Mouse (Mus musculus) MN1 (cell line): ENCODE results near the gene Trpm5.

Source experiments
- DNase-seq: peaks from one replicate; pipeline ENCODE4 v3.0.0-alpha.2; 2016; ENCODE audit warnings: low spot score

Gene Trpm5

GRCm38 (mm10) chr7:143105258-143105897, 10.9 kb upstream of the Trpm5 start:
- DNase-seq = no peak

DNA sequence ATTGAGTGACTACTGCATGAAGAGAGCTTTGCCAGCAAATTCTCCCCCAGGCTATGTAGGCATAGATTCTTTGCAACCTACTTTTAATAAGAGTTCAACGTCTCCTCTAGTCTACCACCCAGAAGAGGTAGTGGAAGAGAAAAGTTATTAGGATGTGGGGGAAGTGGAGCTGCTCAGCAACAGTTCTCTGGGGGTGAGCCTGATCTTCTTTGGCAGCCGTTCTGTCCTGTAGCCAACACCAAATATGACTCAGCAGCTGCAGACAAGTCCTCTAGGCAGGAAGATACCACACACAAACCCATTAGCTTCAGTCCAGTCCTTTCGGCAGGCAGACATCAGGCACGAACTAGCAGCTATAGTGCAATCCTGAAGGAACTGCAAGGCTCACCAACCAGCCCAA, 6.3 kb upstream of the Trpm5 start:
- DNase-seq = no peak

DNA sequence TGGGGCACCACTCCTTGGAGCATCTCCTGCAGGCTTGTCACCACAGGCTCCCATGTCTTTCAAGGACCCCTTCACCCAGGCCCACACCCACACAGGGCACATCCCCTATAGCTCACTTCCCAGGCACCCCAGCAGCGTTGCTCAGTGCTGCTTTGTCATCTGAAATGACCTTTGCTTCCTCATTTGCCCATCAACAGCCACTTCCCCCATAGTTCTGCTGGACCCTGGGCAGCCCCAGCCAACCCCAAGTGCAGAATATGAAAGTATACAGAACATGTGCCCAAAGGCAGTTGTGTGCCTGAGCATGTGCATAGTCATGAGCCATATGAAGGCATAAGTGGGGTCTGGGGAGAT, 1.1 kb upstream of the Trpm5 start:
- no peak for DNase-seq

DNA sequence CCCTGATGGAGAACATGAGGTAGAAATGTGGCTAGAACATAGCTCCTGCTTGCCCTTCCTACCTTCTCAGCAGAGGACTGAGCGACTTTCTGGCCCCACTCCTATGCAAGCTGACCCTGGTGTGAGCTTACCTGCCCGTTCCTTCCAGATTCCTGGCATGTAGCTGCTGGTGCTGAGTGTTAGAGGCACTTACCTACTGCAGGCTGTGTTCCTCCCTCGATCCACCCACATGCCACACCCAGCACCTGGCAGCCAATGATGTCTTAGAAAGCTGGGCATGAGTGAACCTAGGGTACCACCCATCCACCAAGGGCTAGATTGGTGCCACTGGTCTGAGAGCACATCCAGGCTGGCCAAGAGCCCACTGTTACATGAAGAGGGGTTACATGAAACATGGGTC, 595 bp downstream of the Trpm5 start:
- no peak for DNase-seq

DNA sequence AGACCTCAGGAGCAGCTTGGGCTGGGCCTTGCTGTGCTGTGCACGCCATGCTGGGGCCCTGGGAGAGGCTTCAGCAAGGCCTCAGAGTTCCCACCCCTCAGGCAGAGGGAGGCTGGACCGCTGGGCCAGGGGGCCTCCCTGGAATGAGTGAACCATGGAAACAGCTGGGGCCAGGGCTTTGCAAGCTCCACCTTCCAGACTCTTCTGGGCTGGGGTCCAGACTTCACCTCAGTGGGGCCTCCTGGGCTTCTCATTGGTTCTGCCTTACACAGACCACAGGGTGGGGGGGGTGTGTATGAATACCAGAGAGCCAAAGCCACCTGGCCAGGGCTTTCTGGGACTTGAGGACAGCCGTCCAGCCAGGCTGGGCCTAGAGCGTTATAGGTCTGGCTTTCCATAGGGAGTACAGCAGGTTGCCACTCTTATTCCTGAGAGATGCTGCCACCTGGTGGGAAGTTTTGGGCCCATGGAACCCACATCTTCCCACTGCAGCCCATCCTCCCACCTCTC, 7.3 kb downstream of the Trpm5 start:
- peak; percentile 82 for DNase-seq

- DNase-seq = peak; percentile 74
Measured at GRCm38 (mm10) chr7:143086366-143086765, 8.1 kb downstream of the Trpm5 start.

- no peak for DNase-seq
Measured at GRCm38 (mm10) chr7:143083708-143084107, 10.7 kb downstream of the Trpm5 start.

- peak; percentile 23 for DNase-seq
Measured at GRCm38 (mm10) chr7:143082024-143082423, 12.4 kb downstream of the Trpm5 start.

DNA sequence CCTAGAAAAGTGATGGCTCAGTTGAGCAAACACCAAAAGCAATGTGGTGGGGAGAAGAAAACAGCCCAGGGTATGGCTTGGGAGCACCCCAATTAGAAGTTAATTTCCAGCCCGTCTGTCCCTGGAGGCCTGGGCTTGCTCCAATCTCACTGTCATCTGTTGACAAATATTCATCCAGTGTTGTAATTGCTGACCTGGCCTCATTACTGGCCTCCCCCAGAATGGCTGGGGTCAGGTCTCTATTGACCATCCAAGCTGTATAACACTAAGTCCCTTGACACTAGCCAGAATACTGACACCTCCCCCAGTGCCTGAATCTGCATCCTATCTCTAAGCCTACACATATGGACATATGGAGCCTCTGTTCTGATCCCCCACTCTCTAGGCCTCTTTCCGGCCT, 17.1 kb downstream of the Trpm5 start:
- DNase-seq = no peak

DNA sequence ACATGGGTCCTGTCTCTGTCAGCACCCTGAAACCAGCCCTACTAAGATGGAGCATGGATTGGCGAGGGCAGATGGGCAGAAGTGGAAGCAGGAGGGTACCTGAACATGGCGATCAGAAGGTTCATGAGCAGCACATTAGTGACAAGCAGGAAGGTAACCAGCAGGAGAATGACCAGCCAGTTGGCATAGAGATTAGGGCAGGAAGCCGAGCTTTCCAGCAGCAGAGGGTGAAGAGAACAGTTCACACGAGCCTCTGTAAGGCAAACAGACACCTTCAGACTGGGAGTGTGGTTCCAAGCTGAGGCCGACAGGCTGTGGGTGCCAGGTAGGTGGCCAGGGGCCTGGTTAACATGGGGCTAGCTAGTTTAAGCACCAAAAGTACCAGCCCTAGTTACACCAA, 19.0 kb downstream of the Trpm5 start:
- DNase-seq = no peak

DNA sequence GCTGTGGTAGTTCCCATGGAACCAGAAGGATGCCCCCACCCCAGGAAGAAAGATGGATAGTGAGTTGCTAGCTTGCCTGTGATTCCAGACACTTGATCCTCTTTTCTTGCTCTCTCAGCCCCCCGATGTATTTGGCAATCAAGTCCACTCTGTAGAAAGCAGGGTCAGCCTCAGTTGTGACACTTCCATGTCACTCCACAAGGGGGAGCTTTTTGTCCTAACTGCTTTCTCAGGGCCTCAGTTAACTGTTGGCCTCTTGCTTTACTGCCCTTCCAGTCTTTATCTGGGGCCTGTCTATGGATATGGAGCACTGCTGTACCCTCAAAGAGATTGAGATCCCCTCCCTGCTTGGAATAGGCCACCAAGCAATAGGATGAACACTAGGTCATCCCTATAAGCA, 21.4 kb downstream of the Trpm5 start:
- DNase-seq = no peak

DNA sequence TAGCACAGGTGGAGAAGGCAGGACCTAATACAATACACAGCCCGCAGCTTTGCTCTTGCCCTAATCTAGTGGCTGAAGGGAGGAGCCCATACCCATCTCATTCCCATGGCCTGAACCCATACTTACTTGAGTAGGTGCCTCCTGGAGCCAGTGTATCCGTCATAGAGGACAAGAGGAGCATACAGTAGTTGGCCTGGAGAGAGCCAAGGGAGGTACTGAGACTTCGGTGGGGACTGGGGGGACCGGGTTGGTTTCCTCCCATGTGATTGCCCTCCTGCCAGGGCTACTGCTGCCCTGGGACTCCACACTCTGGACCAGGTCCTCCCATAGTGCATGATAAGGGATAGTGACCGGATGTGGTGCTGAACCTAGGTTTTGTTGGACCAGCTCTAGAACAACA, 21.8 kb downstream of the Trpm5 start:
- no peak for DNase-seq

DNA sequence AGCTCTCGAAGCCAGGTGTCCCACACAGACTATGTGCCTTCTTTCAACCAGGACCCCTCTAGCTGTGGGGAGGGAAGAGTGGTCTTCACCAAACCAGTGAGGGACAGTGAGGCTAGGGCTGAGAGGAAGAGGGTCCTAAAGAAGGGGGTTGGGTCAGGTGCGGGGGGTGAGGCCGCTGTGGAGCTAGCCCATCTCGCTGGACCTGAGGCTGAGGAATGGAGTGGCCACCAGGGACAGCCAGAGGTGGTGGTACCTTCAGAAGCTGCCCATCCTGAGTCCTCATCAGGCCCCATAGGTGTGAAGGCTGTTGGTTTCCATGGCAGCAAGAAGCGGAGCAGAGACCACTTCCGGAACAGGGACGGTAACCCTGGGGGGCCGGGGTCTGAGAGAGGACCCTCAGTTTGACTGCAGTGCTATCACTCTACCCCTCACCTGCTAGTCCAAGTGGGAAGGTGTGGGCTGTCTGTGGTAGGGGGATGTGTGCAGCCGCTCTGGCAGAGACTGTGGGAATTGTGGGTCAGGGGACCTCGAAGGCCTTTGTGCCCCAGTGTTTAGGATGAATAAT, 23.9 kb downstream of the Trpm5 start:
- no peak for DNase-seq

- DNase-seq = peak; percentile 26
Measured at GRCm38 (mm10) chr7:143069751-143070400, 24.6 kb downstream of the Trpm5 start.

DNA sequence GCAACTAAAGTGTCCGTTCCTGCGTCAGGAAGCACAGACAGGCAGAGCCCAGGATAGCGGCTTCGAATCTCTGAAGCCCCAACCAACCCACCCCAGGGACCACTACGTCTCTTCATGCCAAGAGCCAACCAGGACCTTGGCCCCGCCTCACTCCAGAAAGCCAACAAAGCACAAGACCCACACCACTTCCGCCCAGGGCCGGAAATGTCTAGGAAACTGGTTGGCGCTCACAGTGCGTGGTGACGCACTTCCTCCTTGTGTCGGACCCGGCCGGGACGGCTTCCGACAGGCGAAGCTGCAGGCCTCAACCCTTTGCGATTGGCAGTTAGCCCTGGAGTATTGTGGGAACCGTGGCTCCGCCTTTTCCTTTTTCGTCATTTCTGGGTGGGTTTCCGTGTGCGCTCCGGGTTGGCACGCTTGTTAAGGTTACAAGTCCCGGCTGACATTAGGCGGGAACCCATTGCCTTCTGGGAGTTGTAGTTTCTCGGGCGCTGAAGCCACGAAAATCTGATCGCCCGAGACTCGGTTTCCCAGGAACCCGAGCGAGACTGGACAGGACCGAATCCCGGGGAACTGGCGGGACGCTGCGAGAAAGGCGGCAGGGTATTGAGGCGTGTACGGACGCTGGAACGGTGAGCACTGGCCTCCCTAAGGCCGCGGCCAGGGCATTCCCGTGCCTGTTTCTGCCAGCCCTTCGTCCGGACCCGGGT, 25.4 kb downstream of the Trpm5 start, which contains the start of gene Tssc4:
TSS of gene Tssc4 (plus strand) at position 368 of the 710 bp plus-strand sequence.
- peak; percentile 99 for DNase-seq

GRCm38 (mm10) chr7:143068316-143068881, 26.0 kb downstream of the Trpm5 start:
- DNase-seq = peak; percentile 84

GRCm38 (mm10) chr7:143067897-143068296, 26.5 kb downstream of the Trpm5 start:
- DNase-seq = peak; percentile 59

DNA sequence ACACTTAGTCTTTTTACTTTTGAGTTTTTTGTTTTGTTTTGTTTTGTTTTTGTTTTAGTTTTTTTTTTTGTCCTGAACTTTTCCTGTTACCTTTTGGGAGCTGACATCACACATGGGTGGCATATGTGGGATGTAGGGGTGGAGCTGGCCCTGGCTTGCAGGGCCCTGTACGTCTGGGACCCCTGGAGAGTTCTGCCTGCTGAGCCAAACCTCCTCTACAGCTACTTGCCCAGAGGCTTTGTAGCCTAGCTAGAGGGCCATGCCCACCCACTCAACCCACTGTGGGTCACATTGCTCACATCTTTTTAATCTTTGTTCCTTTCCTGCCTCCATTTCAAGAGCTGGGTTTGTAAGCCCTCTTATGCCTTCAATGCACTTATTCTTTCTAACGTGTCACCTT, 27.0 kb downstream of the Trpm5 start:
- DNase-seq = no peak

DNA sequence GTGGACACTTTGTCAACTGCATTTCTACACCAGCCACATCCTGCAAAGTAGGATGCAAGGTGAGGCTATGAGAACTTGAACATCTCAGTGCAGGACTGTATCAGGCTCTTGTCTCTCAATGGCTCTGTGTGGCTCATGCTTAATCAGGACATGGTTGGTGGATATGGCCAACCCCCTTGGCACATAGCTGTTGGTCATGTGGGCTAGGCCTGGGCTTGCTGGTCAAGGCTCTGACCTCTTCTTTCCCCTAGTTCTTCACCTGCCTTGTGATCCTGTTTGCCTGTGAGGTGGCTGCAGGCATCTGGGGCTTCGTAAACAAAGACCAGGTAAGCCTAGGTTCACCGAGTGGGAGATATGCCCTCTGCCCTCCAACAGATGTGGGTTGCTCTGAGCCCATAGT, 28.8 kb downstream of the Trpm5 start:
- no peak for DNase-seq

DNA sequence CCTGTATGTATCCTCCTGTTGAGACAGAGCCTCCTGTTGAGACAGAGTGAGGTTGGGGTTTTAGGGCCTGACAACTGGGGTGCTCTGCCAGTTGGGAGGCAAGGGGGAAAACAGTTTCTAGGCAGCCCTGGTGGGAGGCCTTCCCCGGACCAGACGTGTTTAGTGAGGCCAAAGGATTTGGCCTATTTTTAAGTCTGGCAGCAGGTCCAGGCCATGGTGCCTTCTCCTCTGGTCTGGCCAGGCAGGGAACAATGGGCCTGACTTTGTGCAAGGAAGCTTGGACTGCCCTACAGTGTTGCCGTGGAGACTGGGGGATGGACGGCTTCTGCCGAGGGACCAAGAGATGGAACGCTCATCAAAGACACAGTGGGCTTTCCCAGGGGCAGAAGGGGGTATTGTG, 30.2 kb downstream of the Trpm5 start:
- no peak for DNase-seq

- DNase-seq = peak; percentile 32
Measured at GRCm38 (mm10) chr7:143062704-143063103, 31.7 kb downstream of the Trpm5 start.

DNA sequence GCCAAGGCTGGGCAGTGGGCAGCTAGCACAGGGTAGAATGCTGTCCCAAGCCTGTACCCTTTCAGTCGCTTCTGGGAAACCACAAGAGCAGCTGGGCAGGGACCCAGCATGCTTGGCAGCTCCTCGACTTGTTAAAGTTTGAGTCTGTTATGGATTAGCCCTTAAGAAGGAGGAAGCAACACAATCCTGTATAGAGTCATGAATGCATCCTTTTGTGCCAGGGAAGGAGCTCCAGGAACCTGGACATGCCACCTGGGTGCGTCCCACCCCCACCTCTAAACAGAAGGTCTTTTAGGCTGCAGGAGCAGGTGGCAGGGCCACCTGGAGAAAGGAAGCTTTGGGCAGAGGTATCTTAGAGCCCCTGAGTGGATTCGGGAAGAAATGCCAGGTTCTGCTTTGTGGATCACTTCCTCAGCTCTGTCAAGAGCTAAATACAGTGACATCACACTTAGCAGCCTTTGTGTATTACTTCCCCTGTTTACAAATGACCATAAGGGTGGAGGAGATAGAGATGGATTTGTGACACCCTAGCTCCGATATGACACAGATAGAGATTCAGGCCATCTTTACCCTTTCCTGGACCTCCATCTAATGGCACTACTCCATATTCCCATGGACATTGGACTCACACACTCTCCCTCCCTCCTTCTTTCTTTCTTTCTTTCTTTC, 35.1 kb downstream of the Trpm5 start:
- DNase-seq = no peak
